Mouse (Mus musculus) neural tube, embryonic 12.5 days (tissue): ENCODE measurements at regions not wholly inside any gene's neighbourhood (a gene's known extent, or its start where the extent isn't known, plus 50 kb on each side); places are given as distances from the start of the nearest gene placed in this dataset.

Source experiments
- ATAC-seq: fragments of 200-750 bp; cut with Nextera tagmentation; 2 replicates; pipeline ENCODE4 v1.8.0; 2017; ENCODE audit warnings: low read depth, mild to moderate bottlenecking, moderate TSS enrichment, moderate library complexity; ENCODE audit not compliant: low FRiP score
- H3K27ac ChIP-seq: fragments of 300-500 bp; sonication (generic); 2 replicates; pipeline ENCODE4 v1.5.1; 2016
- H3K27me3 ChIP-seq: fragments of 300-500 bp; sonication (generic); replicated peaks from 2 replicates; pipeline ENCODE4 v1.6.1; 2016; ENCODE audit warnings: mild to moderate bottlenecking
- H3K36me3 ChIP-seq: fragments of 300-500 bp; sonication (generic); 2 replicates; pipeline ENCODE4 v1.6.1; 2016; ENCODE audit warnings: mild to moderate bottlenecking
- H3K4me1 ChIP-seq: fragments of 300-500 bp; sonication (generic); 2 replicates; pipeline ENCODE4 v1.6.1; 2016
- H3K4me2 ChIP-seq: fragments of 300-500 bp; sonication (generic); replicated peaks from 2 replicates; pipeline ENCODE4 v1.6.1; 2016; ENCODE audit warnings: mild to moderate bottlenecking
- H3K4me3 ChIP-seq: fragments of 300-500 bp; sonication (generic); 2 replicates; pipeline ENCODE4 v1.5.1; 2016
- H3K9ac ChIP-seq: fragments of 300-500 bp; sonication (generic); 2 replicates; pipeline ENCODE4 v1.6.1; 2016; ENCODE audit warnings: mild to moderate bottlenecking
- H3K9me3 ChIP-seq: fragments of 300-500 bp; sonication (generic); 2 replicates; pipeline ENCODE4 v1.6.1; 2016; ENCODE audit warnings: mild to moderate bottlenecking
- WGBS: fragments of 180-500 bp; shearing (Covaris S2); methylation state at CpG from one replicate; pipeline ENCODE4 v1.1.7; 2016; 5-methylcytosine and 5-hydroxymethylcytosine counted together

- H3K4me1 ChIP-seq = no peaks in the 10 kb centered on the region
- H3K27me3 ChIP-seq = no peaks in the 10 kb centered on the region
- no peak overlapping the region for H3K4me2 ChIP-seq
- no peak overlapping the region for H3K9ac ChIP-seq
- H3K9me3 ChIP-seq = no peaks in the 10 kb centered on the region
- no peaks in the 10 kb centered on the region for H3K36me3 ChIP-seq
- H3K27ac ChIP-seq = no peak overlapping the region
- ATAC-seq = no peak
- H3K4me3 ChIP-seq = no peak overlapping the region
- 78% methylated on average over 6 of the region's 6 CpGs for WGBS
Measured at GRCm38 (mm10) chr8:127836410-127837206, 521.8 kb upstream of the Nrp1 start.

- H3K27me3 ChIP-seq = no peaks in the 10 kb centered on the region
- ATAC-seq = no peak
- no peaks in the 10 kb centered on the region for H3K9me3 ChIP-seq
- no peaks in the 10 kb centered on the region for H3K4me1 ChIP-seq
- H3K9ac ChIP-seq = no peak overlapping the region
- no peak overlapping the region for H3K27ac ChIP-seq
- no peak overlapping the region for H3K4me2 ChIP-seq
- H3K4me3 ChIP-seq = no peak overlapping the region
- no peaks in the 10 kb centered on the region for H3K36me3 ChIP-seq
Measured at GRCm38 (mm10) chr8:127838311-127838710, 520.1 kb upstream of the Nrp1 start.

- Histone ChIP-seq H3K4me3 (no peak overlapping the region), H3K4me1 (no peaks in the 10 kb centered on the region), H3K9me3 (no peaks in the 10 kb centered on the region), H3K27ac (no peak overlapping the region), H3K36me3 (no peaks in the 10 kb centered on the region), H3K27me3 (no peaks in the 10 kb centered on the region), H3K9ac (no peak overlapping the region), H3K4me2 (no peak overlapping the region)
- 75% methylated on average over 9 of the region's 9 CpGs for WGBS
- no peak for ATAC-seq
Measured at GRCm38 (mm10) chr8:127847332-127848018, 510.9 kb upstream of the Nrp1 start.

- Histone ChIP-seq H3K27ac (no peak overlapping the region), H3K4me3 (no peak overlapping the region), H3K4me1 (no peaks in the 10 kb centered on the region), H3K36me3 (no peaks in the 10 kb centered on the region), H3K4me2 (no peak overlapping the region), H3K27me3 (no peaks in the 10 kb centered on the region), H3K9ac (no peak overlapping the region), H3K9me3 (no peaks in the 10 kb centered on the region)
- no peak for ATAC-seq
Measured at GRCm38 (mm10) chr8:127849926-127850325, 508.5 kb upstream of the Nrp1 start.

GRCm38 (mm10) chr8:127855653-127856300, 502.6 kb upstream of the Nrp1 start:
- no peak for ATAC-seq
- Histone ChIP-seq H3K27ac (no peak overlapping the region), H3K27me3 (no peaks in the 10 kb centered on the region), H3K4me3 (no peak overlapping the region), H3K4me2 (no peak overlapping the region), H3K9me3 (no peaks in the 10 kb centered on the region), H3K36me3 (no peaks in the 10 kb centered on the region), H3K4me1 (no peaks in the 10 kb centered on the region), H3K9ac (no peak overlapping the region)
- WGBS = 54% methylated on average over 4 of the region's 4 CpGs

GRCm38 (mm10) chr8:127856351-127857135, 501.9 kb upstream of the Nrp1 start:
- H3K36me3 ChIP-seq = no peaks in the 10 kb centered on the region

GRCm38 (mm10) chr8:127859036-127859435, 499.4 kb upstream of the Nrp1 start:
- H3K27ac ChIP-seq = no peak overlapping the region
- no peak overlapping the region for H3K4me3 ChIP-seq
- H3K9ac ChIP-seq = no peak overlapping the region
- no peaks in the 10 kb centered on the region for H3K4me1 ChIP-seq
- no peak overlapping the region for H3K4me2 ChIP-seq
- no peaks in the 10 kb centered on the region for H3K9me3 ChIP-seq
- H3K27me3 ChIP-seq = no peaks in the 10 kb centered on the region
- H3K36me3 ChIP-seq = no peaks in the 10 kb centered on the region
- no peak for ATAC-seq
- 80% methylated on average over 3 of the region's 3 CpGs for WGBS

More at GRCm38 (mm10) chr8:127856351-127857135, 501.9 kb upstream of the Nrp1 start:
- ATAC-seq = no peak
- no peak overlapping the region for H3K4me2 ChIP-seq
- WGBS = 54% methylated on average over 5 of the region's 5 CpGs
- no peak overlapping the region for H3K9ac ChIP-seq
- no peaks in the 10 kb centered on the region for H3K9me3 ChIP-seq
- no peak overlapping the region for H3K4me3 ChIP-seq
- no peaks in the 10 kb centered on the region for H3K4me1 ChIP-seq
- no peaks in the 10 kb centered on the region for H3K27me3 ChIP-seq
- H3K27ac ChIP-seq = no peak overlapping the region

- Histone ChIP-seq H3K9ac (no peak overlapping the region), H3K4me2 (no peak overlapping the region), H3K4me3 (no peak overlapping the region), H3K4me1 (no peaks in the 10 kb centered on the region), H3K27me3 (no peaks in the 10 kb centered on the region), H3K9me3 (no peaks in the 10 kb centered on the region), H3K36me3 (no peaks in the 10 kb centered on the region), H3K27ac (no peak overlapping the region)
- no peak for ATAC-seq
- WGBS = 77% methylated on average over 3 of the region's 3 CpGs
Measured at GRCm38 (mm10) chr8:127860376-127860775, 498.0 kb upstream of the Nrp1 start.

GRCm38 (mm10) chr8:127860891-127861290, 497.5 kb upstream of the Nrp1 start:
- no peak overlapping the region for H3K4me3 ChIP-seq
- H3K9ac ChIP-seq = no peak overlapping the region
- H3K4me1 ChIP-seq = no peaks in the 10 kb centered on the region
- no peak overlapping the region for H3K27ac ChIP-seq
- no peaks in the 10 kb centered on the region for H3K27me3 ChIP-seq
- 57% methylated on average over 3 of the region's 3 CpGs for WGBS
- H3K9me3 ChIP-seq = no peaks in the 10 kb centered on the region
- no peak overlapping the region for H3K4me2 ChIP-seq
- ATAC-seq = no peak
- H3K36me3 ChIP-seq = no peaks in the 10 kb centered on the region

GRCm38 (mm10) chr8:127884641-127885040, 473.8 kb upstream of the Nrp1 start:
- Histone ChIP-seq H3K27me3 (no peaks in the 10 kb centered on the region), H3K9ac (no peak overlapping the region), H3K9me3 (no peaks in the 10 kb centered on the region), H3K27ac (no peak overlapping the region), H3K4me2 (no peak overlapping the region), H3K4me3 (no peak overlapping the region), H3K4me1 (no peaks in the 10 kb centered on the region), H3K36me3 (no peaks in the 10 kb centered on the region)
- ATAC-seq = no peak
- WGBS = 85% methylated on average over 1 of the region's 1 CpGs

- H3K36me3 ChIP-seq = no peaks in the 10 kb centered on the region
- ATAC-seq = no peak
- H3K4me2 ChIP-seq = no peak overlapping the region
- H3K4me1 ChIP-seq = no peaks in the 10 kb centered on the region
- WGBS = 93% methylated on average over 3 of the region's 3 CpGs
- no peaks in the 10 kb centered on the region for H3K9me3 ChIP-seq
- no peak overlapping the region for H3K4me3 ChIP-seq
- H3K27ac ChIP-seq = no peak overlapping the region
- no peak overlapping the region for H3K9ac ChIP-seq
- H3K27me3 ChIP-seq = no peaks in the 10 kb centered on the region
Measured at GRCm38 (mm10) chr8:127885211-127885610, 473.2 kb upstream of the Nrp1 start.

- H3K27me3 ChIP-seq = no peaks in the 10 kb centered on the region
- 72% methylated on average over 3 of the region's 3 CpGs for WGBS
Measured at GRCm38 (mm10) chr8:127885831-127886230, 472.6 kb upstream of the Nrp1 start.

More at GRCm38 (mm10) chr8:127885831-127886230, 472.6 kb upstream of the Nrp1 start:
- no peak overlapping the region for H3K27ac ChIP-seq
- no peak for ATAC-seq
- H3K36me3 ChIP-seq = no peaks in the 10 kb centered on the region
- H3K9ac ChIP-seq = no peak overlapping the region
- peaks cover 4% of the 10 kb centered on the region; the same call in 1 of the 2 replicates for H3K4me1 ChIP-seq
- no peak overlapping the region for H3K4me3 ChIP-seq
- no peaks in the 10 kb centered on the region for H3K9me3 ChIP-seq
- no peak overlapping the region for H3K4me2 ChIP-seq
